Mouse (Mus musculus) CH12.LX (cell line): ENCODE measurements around the gene Dcst1. TPM values are rescaled to one million over a fixed set of nuclear protein-coding genes. Genes with fewer than 3 reads are reported as not detected.

Experiments
- DNase-seq: peaks from one replicate; pipeline ENCODE4 v3.0.0-alpha.2; 2013; ENCODE audit errors: extremely low read depth
- H3K27ac ChIP-seq: 2 replicates; pipeline ENCODE4 v1.5.1; 2012; ENCODE audit warnings: low read depth, mild to moderate bottlenecking, control low read depth, moderate library complexity; ENCODE audit not compliant: insufficient read depth
- H3K27me3 ChIP-seq: replicated peaks from 2 replicates; pipeline ENCODE3; 2012; ENCODE audit warnings: inconsistent platforms
- H3K36me3 ChIP-seq, 2 experiments: replicated peaks in 1 of 2; 2 replicates each; pipeline versions ENCODE3 to v1.6.1; 2012; ENCODE audit warnings: inconsistent platforms in 1 of 2, low read length in 1 of 2, mild to moderate bottlenecking in 1 of 2, mixed read lengths in 1 of 2, moderate library complexity in 1 of 2; ENCODE audit not compliant: control insufficient read depth in 1 of 2, insufficient read depth in 1 of 2
- H3K4me1 ChIP-seq, 2 experiments: 2 replicates each; pipeline ENCODE4 v1.6.1; 2012; ENCODE audit warnings: inconsistent platforms in 1 of 2, moderate library complexity in 1 of 2; ENCODE audit not compliant: insufficient read depth in 2 of 2, control insufficient read depth in 1 of 2
- H3K4me2 ChIP-seq: 2 replicates; pipeline ENCODE4 v1.6.1; 2012; ENCODE audit warnings: low read depth, mild to moderate bottlenecking, control low read depth; ENCODE audit not compliant: poor library complexity, insufficient read depth, severe bottlenecking
- H3K4me3 ChIP-seq, 3 experiments: fragments of 150-350 bp in 1 of 3; sonication (generic) in 1 of 3; replicated peaks in 1 of 3; 2 replicates each; pipeline versions ENCODE3 to v1.5.1; 2011 to 2012; ENCODE audit warnings: low read depth in 2 of 3, low read length in 2 of 3, mild to moderate bottlenecking in 2 of 3, moderate library complexity in 2 of 3, control low read depth in 1 of 3, improper control_type of control experiment in 1 of 3, inconsistent platforms in 1 of 3, mixed read lengths in 1 of 3; ENCODE audit not compliant: poor library complexity in 1 of 3
- H3K79me2 ChIP-seq: replicated peaks from 2 replicates; pipeline ENCODE4 v1.6.1; 2012; ENCODE audit warnings: mild to moderate bottlenecking, moderate library complexity; ENCODE audit not compliant: control insufficient read depth, poor library complexity, insufficient read depth, severe bottlenecking; ENCODE audit errors: extremely low read depth
- H3K9ac ChIP-seq: 2 replicates; pipeline ENCODE4 v1.6.1; 2012; ENCODE audit warnings: low read depth, mild to moderate bottlenecking, control low read depth, moderate library complexity; ENCODE audit not compliant: insufficient read depth
- H3K9me3 ChIP-seq: replicated peaks from 2 replicates; pipeline ENCODE3; 2012; ENCODE audit warnings: low read length, inconsistent platforms, mixed read lengths
- BHLHE40 ChIP-seq: IDR thresholded peaks from 2 replicates; pipeline ENCODE4 v1.6.1; 2011; ENCODE audit warnings: mild to moderate bottlenecking, low read depth, low read length, improper control_type of control experiment
- E2F4 ChIP-seq: IDR thresholded peaks from 2 replicates; pipeline ENCODE4 v1.6.1; 2011; ENCODE audit warnings: low read depth, low read length, improper control_type of control experiment; ENCODE audit not compliant: insufficient replicate concordance
- ELF1 ChIP-seq: IDR thresholded peaks from 2 replicates; pipeline ENCODE4 v1.6.1; 2014; ENCODE audit warnings: low read depth, mild to moderate bottlenecking, inconsistent platforms, low read length, improper control_type of control experiment
- EP300 ChIP-seq: IDR thresholded peaks from 2 replicates; pipeline ENCODE4 v1.6.1; 2011; ENCODE audit warnings: low read length, improper control_type of control experiment
- ETS1 ChIP-seq: conservative IDR thresholded peaks from 2 replicates; pipeline ENCODE4 v1.6.1; 2012; ENCODE audit warnings: low read depth, mild to moderate bottlenecking, inconsistent platforms, low read length, improper control_type of control experiment, moderate library complexity
- GABPA ChIP-seq: IDR thresholded peaks from 2 replicates; pipeline ENCODE4 v1.6.1; 2012; ENCODE audit warnings: low read depth, low read length, improper control_type of control experiment, inconsistent platforms; ENCODE audit not compliant: insufficient replicate concordance
- HCFC1 ChIP-seq: IDR thresholded peaks from 2 replicates; pipeline ENCODE4 v1.6.1; 2012; ENCODE audit warnings: low read depth, mild to moderate bottlenecking, inconsistent platforms, low read length, improper control_type of control experiment
- IRF4 ChIP-seq: IDR thresholded peaks from 2 replicates; pipeline ENCODE4 v1.6.1; 2014; ENCODE audit warnings: low read depth, mild to moderate bottlenecking, inconsistent platforms, low read length, improper control_type of control experiment
- MAX ChIP-seq: IDR thresholded peaks from 2 replicates; pipeline ENCODE4 v1.6.1; 2011; ENCODE audit warnings: low read length, improper control_type of control experiment
- MAZ ChIP-seq: IDR thresholded peaks from 2 replicates; pipeline ENCODE4 v1.6.1; 2012; ENCODE audit warnings: low read depth, mild to moderate bottlenecking, inconsistent platforms, low read length, improper control_type of control experiment, moderate library complexity
- MEF2A ChIP-seq: IDR thresholded peaks from 2 replicates; pipeline ENCODE4 v1.6.1; 2014; ENCODE audit warnings: low read depth, mild to moderate bottlenecking, inconsistent platforms, low read length, improper control_type of control experiment, borderline replicate concordance
- MYC ChIP-seq: IDR thresholded peaks from 2 replicates; pipeline ENCODE4 v1.6.1; 2011; ENCODE audit warnings: low read depth, mild to moderate bottlenecking, improper control_type of control experiment, low read length
- NELFE ChIP-seq: IDR thresholded peaks from 2 replicates; pipeline ENCODE4 v1.6.1; 2011; ENCODE audit warnings: low read depth, low read length, improper control_type of control experiment
- NRF1 ChIP-seq: IDR thresholded peaks from 2 replicates; pipeline ENCODE4 v1.6.1; 2014; ENCODE audit warnings: low read depth, mild to moderate bottlenecking, inconsistent platforms, low read length, improper control_type of control experiment, moderate library complexity
- PAX5 ChIP-seq: IDR thresholded peaks from 2 replicates; pipeline ENCODE4 v1.6.1; 2012; ENCODE audit warnings: low read length, inconsistent platforms, mixed read lengths
- POLR2A ChIP-seq: IDR thresholded peaks from 2 replicates; pipeline ENCODE4 v1.6.1; 2011; ENCODE audit warnings: low read depth, mild to moderate bottlenecking, improper control_type of control experiment, low read length
- POLR2AphosphoS2 ChIP-seq: IDR thresholded peaks from 2 replicates; pipeline ENCODE4 v1.6.1; 2011; ENCODE audit warnings: low read depth, low read length, improper control_type of control experiment
- RCOR1 ChIP-seq: conservative IDR thresholded peaks from 2 replicates; pipeline ENCODE4 v1.6.1; 2012; ENCODE audit warnings: low read depth, mild to moderate bottlenecking, inconsistent platforms, low read length, improper control_type of control experiment
- SIN3A ChIP-seq: IDR thresholded peaks from 2 replicates; pipeline ENCODE4 v1.6.1; 2012; ENCODE audit warnings: low read length, improper control_type of control experiment, inconsistent platforms
- TBP ChIP-seq: conservative IDR thresholded peaks from 2 replicates; pipeline ENCODE4 v1.6.1; 2011; ENCODE audit warnings: low read depth, low read length, improper control_type of control experiment
- TCF12 ChIP-seq: IDR thresholded peaks from 2 replicates; pipeline ENCODE4 v1.6.1; 2014; ENCODE audit warnings: low read depth, mild to moderate bottlenecking, inconsistent platforms, low read length, improper control_type of control experiment
- UBTF ChIP-seq: IDR thresholded peaks from 2 replicates; pipeline ENCODE4 v1.6.1; 2012; ENCODE audit warnings: low read depth, mild to moderate bottlenecking, inconsistent platforms, low read length, improper control_type of control experiment, moderate library complexity
- USF1 ChIP-seq: IDR thresholded peaks from 2 replicates; pipeline ENCODE4 v1.6.1; 2014; ENCODE audit warnings: low read depth, mild to moderate bottlenecking, inconsistent platforms, low read length, improper control_type of control experiment
- ZKSCAN1 ChIP-seq: IDR thresholded peaks from 2 replicates; pipeline ENCODE4 v1.6.1; 2012; ENCODE audit warnings: low read depth, inconsistent platforms, low read length, improper control_type of control experiment, borderline replicate concordance
- dilution Hi-C: fragments of 300-500 bp; cut with MboI; formaldehyde crosslinking; loops from 2 replicates; pipeline ENCODE4 v1.14.3; 2020; ENCODE audit warnings: low sequenced_read_pairs; ENCODE audit not compliant: extremely low pct_unique_long_range_greater_than_20kb, extremely low pct_ligation_motif_present
- in situ Hi-C: fragments of 300-500 bp; cut with MboI; formaldehyde crosslinking; loops from 3 replicates; pipeline ENCODE4 v1.14.3; 2019; ENCODE audit warnings: low sequenced_read_pairs, low pct_ligation_motif_present, low pct_unique_long_range_greater_than_20kb, mixed read lengths
- polyA plus RNA-seq: library from polyadenylated mRNA; unstranded; fragments of >175 nt; gene quantifications from 2 replicates; pipeline ENCODE4 v1.2.1, GENCODE M21; 2012; ENCODE audit warnings: low read depth; ENCODE audit not compliant: insufficient read length
- total RNA-seq, 2 experiments: library from RNA; depleted of rRNA; stranded (reverse); fragments of 300-350 nt in 1 of 2; fragments of >200 nt in 1 of 2; gene quantifications; 2 replicates each; pipeline ENCODE4 v1.2.3; 2012 to 2014

The Dcst1 gene
- total and polyA plus RNA-seq, 3 experiments, result 0.04 to 0.10 TPM; not detected in 1

GRCm38 (mm10) chr3:89408448-89408847 lies 43.4 kb upstream of the Dcst1 start:
- Histone ChIP-seq H3K4me1 (peaks cover 6 to 62% of the 10 kb centered on the region in 2 experiments), H3K27ac (no peak overlapping the region), H3K27me3 (no peaks in the 10 kb centered on the region), H3K36me3 (peaks cover 37 to 61% of the 10 kb centered on the region in 2 experiments), H3K9me3 (peaks cover 5% of the 10 kb centered on the region), H3K9ac (no peak overlapping the region), H3K4me3 (no peak overlapping the region), H3K4me2 (no peak overlapping the region), H3K79me2 (0 out of 2 replicates have a peak, but pooled peaks cover 6% of the 10 kb centered on the region)
- no peak for DNase-seq
- in situ Hi-C loops, result no loop called here
- dilution Hi-C loops, result no loop called here
- no peak for TF ChIP-seq POLR2A
- no peak for TF ChIP-seq MAZ
- TF ChIP-seq BHLHE40, result no peak
- TF ChIP-seq NELFE, result no peak
- TF ChIP-seq IRF4, result no peak
- TF ChIP-seq GABPA, result no peak
- TF ChIP-seq POLR2AphosphoS2, result no peak
- no peak for TF ChIP-seq HCFC1
- no peak for TF ChIP-seq MEF2A
- TF ChIP-seq EP300, result no peak
- TF ChIP-seq MAX, result no peak
- TF ChIP-seq ELF1, result no peak
- TF ChIP-seq TBP, result no peak
- no peak for TF ChIP-seq E2F4
- TF ChIP-seq USF1, result no peak

DNA sequence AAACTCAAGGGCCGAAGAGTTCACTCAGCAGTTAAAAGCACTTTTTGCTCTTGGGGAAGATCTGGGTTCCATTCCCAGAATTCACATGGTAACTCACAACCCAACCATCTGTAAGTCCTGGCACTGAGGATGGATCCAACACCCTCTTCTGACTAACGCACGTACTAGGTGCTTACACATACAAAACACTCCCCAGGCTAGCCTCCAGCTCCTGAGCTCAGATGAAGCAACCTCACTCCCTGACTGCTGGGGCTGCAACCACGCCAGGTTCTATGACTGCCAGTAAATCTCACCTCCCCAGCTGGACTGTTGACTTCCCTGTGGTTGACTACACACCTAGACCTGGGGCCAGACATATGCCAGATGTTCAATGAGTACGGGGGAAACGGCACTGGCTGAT lies 41.8 kb upstream of the Dcst1 start:
- dilution Hi-C loops (no loop called here), in situ Hi-C loops (no loop called here)
- no peak overlapping the region for H3K4me2 ChIP-seq
- no peak overlapping the region for H3K4me3 ChIP-seq
- peaks cover 52 to 71% of the 10 kb centered on the region in 2 experiments for H3K36me3 ChIP-seq
- peaks cover 6 to 65% of the 10 kb centered on the region in 2 experiments for H3K4me1 ChIP-seq
- DNase-seq, result no peak
- H3K27me3 ChIP-seq, result no peaks in the 10 kb centered on the region
- H3K9ac ChIP-seq, result no peak overlapping the region
- no peak overlapping the region for H3K27ac ChIP-seq
- H3K79me2 ChIP-seq, result 0 out of 2 replicates have a peak, but pooled peaks cover 6% of the 10 kb centered on the region
- TF ChIP-seq ZKSCAN1 (no peak), SIN3A (no peak), POLR2A (no peak), POLR2AphosphoS2 (no peak), RCOR1 (no peak), NRF1 (no peak), ELF1 (no peak), TBP (no peak), ETS1 (no peak), PAX5 (no peak), E2F4 (no peak), MAX (no peak), NELFE (no peak), MAZ (no peak), UBTF (no peak), MYC (no peak), TCF12 (no peak)
- H3K9me3 ChIP-seq, result peaks cover 5% of the 10 kb centered on the region
